Mouse (Mus musculus) megakaryocyte, embryonic 14.5 days (primary cell): ENCODE measurements around the gene Gm13277. TPM values are rescaled to one million over a fixed set of nuclear protein-coding genes. Genes with fewer than 3 reads are reported as not detected.
"Not testable (repeated sequence)": the region's sequence is repeated elsewhere in the genome, so short reads cannot be mapped to it uniquely, and the experiment has no call there.

Experiments used
- H3K27me3 ChIP-seq: replicated peaks from 2 replicates; pipeline ENCODE3; 2012; ENCODE audit warnings: inconsistent platforms
- H3K36me3 ChIP-seq: replicated peaks from 2 replicates; pipeline ENCODE3; 2012; ENCODE audit warnings: low read length, inconsistent platforms, mixed read lengths
- H3K4me1 ChIP-seq: 2 replicates; pipeline ENCODE4 v1.6.1; 2012; ENCODE audit warnings: inconsistent platforms
- H3K4me3 ChIP-seq: replicated peaks from 2 replicates; pipeline ENCODE3; 2012; ENCODE audit warnings: moderate library complexity, mild to moderate bottlenecking, inconsistent platforms
- H3K9me3 ChIP-seq: 2 replicates; pipeline ENCODE4 v1.6.1; 2012; ENCODE audit warnings: inconsistent platforms
- FLI1 ChIP-seq: IDR thresholded peaks from 2 replicates; pipeline ENCODE4 v1.6.1; 2012; ENCODE audit warnings: low read length, inconsistent platforms, mixed read lengths
- GATA1 ChIP-seq: IDR thresholded peaks from 3 replicates; pipeline ENCODE4 v1.6.1; 2012; ENCODE audit warnings: mixed read lengths, low read length, inconsistent platforms, borderline replicate concordance
- polyA plus RNA-seq: library from polyadenylated mRNA; stranded (reverse); fragments of >175 nt; gene quantifications from 2 replicates; pipeline ENCODE4 v1.2.3, GENCODE M21; 2012; ENCODE audit warnings: low replicate concordance; ENCODE audit not compliant: insufficient read depth

The Gm13277 gene
- polyA plus RNA-seq, 1 experiment, result not detected

- Histone ChIP-seq H3K27me3 (peaks cover 2% of the 10 kb centered on the region), H3K4me3 (no peak within 1 kb of the TSS), H3K9me3 (peaks cover 7% of the 10 kb centered on the region), H3K36me3 (no peaks in the 10 kb centered on the region), H3K4me1 (no peaks in the 10 kb centered on the region)
- TF ChIP-seq FLI1 (no peak), GATA1 (no peak)
Observed at GRCm38 (mm10) chr4:88815928-88816327, 27.5 kb downstream of the Gm13277 start, which contains the start of gene Ifna7. Gene Ifna7 (plus strand): TSS chr4:88816228.

GRCm38 (mm10) chr4:88819659-88820058 lies 31.2 kb downstream of the Gm13277 start, which contains the start of gene Ifna11:
Gene Ifna11 (plus strand): TSS chr4:88819959.
- peaks cover 2% of the 10 kb centered on the region for H3K27me3 ChIP-seq
- H3K4me3 ChIP-seq, result no peak within 1 kb of the TSS
- TF ChIP-seq FLI1 (no peak), GATA1 (no peak)
- H3K4me1 ChIP-seq, result 0 out of 2 replicates have a peak, but pooled peaks cover 3% of the 10 kb centered on the region
- no peaks in the 10 kb centered on the region for H3K36me3 ChIP-seq
- no peaks in the 10 kb centered on the region for H3K9me3 ChIP-seq

GRCm38 (mm10) chr4:88822995-88823394 lies 34.6 kb downstream of the Gm13277 start:
- Histone ChIP-seq H3K36me3 (no peaks in the 10 kb centered on the region), H3K4me3 (no peak overlapping the region), H3K4me1 (0 out of 2 replicates have a peak, but pooled peaks cover 3% of the 10 kb centered on the region), H3K9me3 (no peaks in the 10 kb centered on the region), H3K27me3 (peaks cover 2% of the 10 kb centered on the region)
- TF ChIP-seq FLI1, result no peak

- not testable (repeated sequence) for H3K4me3 ChIP-seq, H3K36me3 ChIP-seq, H3K9me3 ChIP-seq, H3K27me3 ChIP-seq
- H3K4me1 ChIP-seq, result peaks cover 13% of the 10 kb centered on the region
Observed at GRCm38 (mm10) chr4:88827116-88827515, 38.7 kb downstream of the Gm13277 start, which contains the start of gene Ifna6. Gene Ifna6 (plus strand): TSS chr4:88827416.

GRCm38 (mm10) chr4:88830523-88830922 lies 42.1 kb downstream of the Gm13277 start:
- TF ChIP-seq FLI1, result no peak
- no peak for TF ChIP-seq GATA1
- H3K27me3 ChIP-seq, result no peaks in the 10 kb centered on the region
- no peaks in the 10 kb centered on the region for H3K9me3 ChIP-seq
- no peak overlapping the region for H3K4me3 ChIP-seq
- H3K4me1 ChIP-seq, result peaks cover 11% of the 10 kb centered on the region
- H3K36me3 ChIP-seq, result no peaks in the 10 kb centered on the region

- not testable (repeated sequence) for H3K9me3 ChIP-seq, H3K4me3 ChIP-seq, H3K4me1 ChIP-seq, H3K27me3 ChIP-seq, H3K36me3 ChIP-seq
Observed at GRCm38 (mm10) chr4:88835225-88835624, 46.8 kb downstream of the Gm13277 start, which contains the start of gene Ifna5. Gene Ifna5 (plus strand): TSS chr4:88835525.

Other genes starting within 250 kb of the Gm13277 start
- gene Ifna15, start 230.4 kb upstream of the Gm13277 start, polyA plus RNA-seq, result not detected in 2 replicates
- gene Ifna14, start 216.8 kb upstream of the Gm13277 start, polyA plus RNA-seq, result not detected in 2 replicates
- gene Ifna9, start 196.2 kb upstream of the Gm13277 start, polyA plus RNA-seq, result not detected in 2 replicates
- not detected in 2 replicates for gene Ifna12, start 185.3 kb upstream of the Gm13277 start, polyA plus RNA-seq
- gene C87499, start 154.2 kb upstream of the Gm13277 start, polyA plus RNA-seq, result not detected in 2 replicates
- not detected in 2 replicates for gene Ifna13, start 144.2 kb upstream of the Gm13277 start, polyA plus RNA-seq
- gene Ifna16, start 111.7 kb upstream of the Gm13277 start, polyA plus RNA-seq, result not detected in 2 replicates
- gene Ifna2, start 104.7 kb upstream of the Gm13277 start, polyA plus RNA-seq, result not detected in 2 replicates
- gene Ifnab, start 97.3 kb upstream of the Gm13277 start, polyA plus RNA-seq, result not detected in 2 replicates
- gene Gm26566, start 66.8 kb upstream of the Gm13277 start, polyA plus RNA-seq, result 0.27 TPM in 1 of 2 replicates, not detected in the other
- 1.4 and 2.6 TPM in 2 replicates for gene Klhl9, start 66.2 kb upstream of the Gm13277 start, polyA plus RNA-seq
- gene Gm13271, start 33.8 kb upstream of the Gm13277 start, polyA plus RNA-seq, result not detected in 2 replicates
- not detected in 2 replicates for gene Gm13283, start 28.5 kb upstream of the Gm13277 start, polyA plus RNA-seq
- gene Gm13290, start 14.8 kb upstream of the Gm13277 start, polyA plus RNA-seq, result not detected in 2 replicates
- not detected in 2 replicates for gene Gm13289, start 11.7 kb upstream of the Gm13277 start, polyA plus RNA-seq
- gene Gm13272, start 8.8 kb upstream of the Gm13277 start, polyA plus RNA-seq, result not detected in 2 replicates
- not detected in 2 replicates for gene Ifnz, start 6.5 kb upstream of the Gm13277 start, polyA plus RNA-seq
- not detected in 2 replicates for gene Gm13276, start 2.9 kb upstream of the Gm13277 start, polyA plus RNA-seq
- gene Gm13278, start 2.9 kb downstream of the Gm13277 start, polyA plus RNA-seq, result not detected in 2 replicates
- 0.64 TPM in 1 of 2 replicates, not detected in the other for gene Gm13275, start 5.9 kb downstream of the Gm13277 start, polyA plus RNA-seq
- not detected in 2 replicates for gene Gm13279, start 8.8 kb downstream of the Gm13277 start, polyA plus RNA-seq
- gene Gm13285, start 11.0 kb downstream of the Gm13277 start, polyA plus RNA-seq, result not detected in 2 replicates
- 0.64 TPM in 1 of 2 replicates, not detected in the other for gene Gm13287, start 14.6 kb downstream of the Gm13277 start, polyA plus RNA-seq
- gene Gm13288, start 16.9 kb downstream of the Gm13277 start, polyA plus RNA-seq, result not detected in 2 replicates
- gene Ifna7, start 27.6 kb downstream of the Gm13277 start, polyA plus RNA-seq, result not detected in 2 replicates
- not detected in 2 replicates for gene Ifna11, start 31.3 kb downstream of the Gm13277 start, polyA plus RNA-seq
- gene Ifna6, start 38.8 kb downstream of the Gm13277 start, polyA plus RNA-seq, result not detected in 2 replicates
- gene Ifna5, start 46.9 kb downstream of the Gm13277 start, polyA plus RNA-seq, result not detected in 2 replicates
- gene Ifna4, start 53.2 kb downstream of the Gm13277 start, polyA plus RNA-seq, result not detected in 2 replicates
- not detected in 2 replicates for gene Ifna1, start 61.5 kb downstream of the Gm13277 start, polyA plus RNA-seq
- not detected in 2 replicates for gene Ifne, start 91.6 kb downstream of the Gm13277 start, polyA plus RNA-seq